Mouse (Mus musculus): Measurements from ENCODE around the gene Tbc1d2.
"Not testable (repeated sequence)": the region's sequence is repeated elsewhere in the genome, so short reads cannot be mapped to it uniquely, and the experiment has no call there.

Gene Tbc1d2

GRCm38 (mm10) chr4:46642924-46643675 lies 6.9 kb downstream of the Tbc1d2 start:
- no peak for DNase-seq (ENCODE audit: extremely low spot score, low read depth, low spot score)

GRCm38 (mm10) chr4:46641283-46641682 lies 8.7 kb downstream of the Tbc1d2 start:
- DNase-seq (ENCODE audit: extremely low spot score, low read depth, low spot score), result no peak

- no peak for DNase-seq (ENCODE audit: extremely low spot score, low read depth, low spot score)
These were observed 10.1 kb downstream of the Tbc1d2 start for GRCm38 (mm10) chr4:46639866-46640265.

GRCm38 (mm10) chr4:46637250-46637649 lies 12.8 kb downstream of the Tbc1d2 start:
- DNase-seq (ENCODE audit: extremely low spot score, low read depth, low spot score), result not testable (repeated sequence)

DNA sequence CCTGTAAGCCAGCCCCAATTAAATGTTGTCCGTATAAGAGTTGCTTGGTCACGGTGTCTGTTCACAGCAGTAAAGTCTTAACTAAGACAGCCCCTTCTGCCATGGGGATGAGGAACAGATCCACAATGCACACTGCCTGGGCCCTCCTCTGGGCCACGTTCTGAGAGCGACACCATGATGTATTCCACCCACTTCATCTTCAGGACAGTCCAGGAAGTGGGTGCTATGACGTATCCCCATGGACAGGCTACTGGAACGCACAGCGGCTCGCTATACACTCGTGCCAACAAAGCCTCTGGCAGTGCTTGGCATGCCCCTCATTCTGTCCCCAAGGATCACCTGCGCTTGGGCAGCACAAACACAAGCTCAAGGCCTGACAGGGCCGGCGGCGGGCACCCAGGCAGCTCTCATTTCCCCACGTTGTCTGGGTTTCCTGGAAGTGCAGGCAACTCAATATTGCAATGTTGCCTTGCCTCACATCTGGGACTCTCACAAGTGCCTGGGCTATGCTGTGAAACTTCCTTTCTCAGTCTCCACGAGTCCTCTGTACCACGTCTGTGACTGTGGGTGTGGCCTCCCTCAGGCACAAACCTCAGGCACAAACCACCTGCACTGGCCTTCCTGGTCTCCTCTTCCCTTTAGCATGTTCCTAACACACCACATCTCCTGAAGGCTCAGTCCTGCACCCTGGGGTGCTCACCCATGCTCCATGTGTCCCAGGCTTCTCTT lies 14.1 kb downstream of the Tbc1d2 start:
- DNase-seq (ENCODE audit: extremely low spot score, low read depth, low spot score), result no peak

GRCm38 (mm10) chr4:46634881-46635280 lies 15.1 kb downstream of the Tbc1d2 start:
- no peak for DNase-seq (ENCODE audit: extremely low spot score, low read depth, low spot score)

DNA sequence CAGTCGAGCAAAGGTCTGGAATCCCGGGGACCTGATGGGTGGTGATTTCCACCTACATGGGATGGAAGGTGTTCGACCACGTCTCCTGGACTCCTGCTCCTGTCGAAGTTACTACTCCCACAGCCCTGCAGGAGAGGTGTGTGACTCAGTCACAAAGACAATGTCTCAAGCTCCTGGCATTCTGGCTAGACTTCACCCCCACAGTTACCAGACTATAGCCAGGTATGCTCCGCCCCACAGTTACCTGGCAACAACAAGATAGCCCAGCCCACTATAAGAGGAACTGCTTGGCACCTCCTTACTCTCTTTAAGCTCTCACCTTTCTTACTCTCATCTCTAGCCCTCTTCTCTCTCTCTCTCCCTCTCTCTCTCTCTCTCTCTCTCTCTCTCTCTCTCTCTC lies 16.4 kb downstream of the Tbc1d2 start:
- not testable (repeated sequence) for DNase-seq (ENCODE audit: extremely low spot score, low read depth, low spot score)

GRCm38 (mm10) chr4:46632465-46632864 lies 17.5 kb downstream of the Tbc1d2 start:
- no peak for DNase-seq (ENCODE audit: extremely low spot score, low read depth, low spot score)

GRCm38 (mm10) chr4:46630390-46630789 lies 19.6 kb downstream of the Tbc1d2 start:
- no peak for DNase-seq (ENCODE audit: extremely low spot score, low read depth, low spot score)

GRCm38 (mm10) chr4:46628873-46629272 lies 21.1 kb downstream of the Tbc1d2 start:
- no peak for DNase-seq (ENCODE audit: extremely low spot score, low read depth, low spot score)

DNA sequence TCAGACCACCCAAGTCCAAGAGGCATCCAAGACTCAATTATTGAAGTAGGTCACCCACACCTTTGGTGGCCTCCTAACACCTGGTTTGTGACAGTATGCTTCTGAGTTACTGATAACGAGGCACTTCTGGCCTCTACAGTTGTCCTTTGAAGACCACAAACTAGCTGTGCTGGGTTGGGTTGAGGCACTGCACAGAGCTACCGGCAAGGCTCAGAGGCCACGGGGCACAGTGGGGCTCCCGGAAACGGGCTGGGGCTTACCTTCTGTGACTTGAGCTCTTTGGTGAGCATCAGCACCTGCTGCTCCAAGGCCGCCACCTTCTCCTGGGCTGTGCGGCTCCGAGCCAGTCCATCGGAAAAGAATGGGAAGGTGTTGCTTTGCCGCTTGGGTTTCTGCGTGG lies 21.9 kb downstream of the Tbc1d2 start:
- DNase-seq (ENCODE audit: extremely low spot score, low read depth, low spot score), result no peak

GRCm38 (mm10) chr4:46625101-46625500 lies 24.9 kb downstream of the Tbc1d2 start:
- no peak for DNase-seq (ENCODE audit: extremely low spot score, low read depth, low spot score)

DNA sequence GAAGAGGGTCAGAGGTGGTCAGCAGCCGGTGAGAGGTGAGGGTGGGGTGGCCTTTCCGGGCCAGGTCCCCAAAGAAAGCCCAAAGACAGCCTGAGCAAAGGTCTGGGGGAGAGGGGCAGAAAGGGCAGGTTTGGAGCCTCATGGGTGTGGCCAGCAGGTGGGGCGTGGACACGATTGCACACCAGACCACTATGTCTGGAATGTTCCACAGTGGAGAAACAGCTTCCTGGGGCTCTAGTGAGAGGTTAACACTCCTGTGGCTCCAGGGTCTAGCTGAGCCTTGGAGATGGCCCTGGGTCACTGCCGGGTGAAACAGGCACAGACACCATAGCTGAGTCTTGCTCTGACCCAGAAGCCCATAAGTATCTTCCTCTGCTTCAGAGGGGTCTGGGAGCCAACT lies 27.0 kb downstream of the Tbc1d2 start:
- no peak for DNase-seq (ENCODE audit: extremely low spot score, low read depth, low spot score)

- no peak for DNase-seq (ENCODE audit: extremely low spot score, low read depth, low spot score)
These were observed 29.1 kb downstream of the Tbc1d2 start for GRCm38 (mm10) chr4:46620946-46621345.

GRCm38 (mm10) chr4:46620330-46620729 lies 29.7 kb downstream of the Tbc1d2 start:
- DNase-seq (ENCODE audit: extremely low spot score, low read depth, low spot score), result no peak

DNA sequence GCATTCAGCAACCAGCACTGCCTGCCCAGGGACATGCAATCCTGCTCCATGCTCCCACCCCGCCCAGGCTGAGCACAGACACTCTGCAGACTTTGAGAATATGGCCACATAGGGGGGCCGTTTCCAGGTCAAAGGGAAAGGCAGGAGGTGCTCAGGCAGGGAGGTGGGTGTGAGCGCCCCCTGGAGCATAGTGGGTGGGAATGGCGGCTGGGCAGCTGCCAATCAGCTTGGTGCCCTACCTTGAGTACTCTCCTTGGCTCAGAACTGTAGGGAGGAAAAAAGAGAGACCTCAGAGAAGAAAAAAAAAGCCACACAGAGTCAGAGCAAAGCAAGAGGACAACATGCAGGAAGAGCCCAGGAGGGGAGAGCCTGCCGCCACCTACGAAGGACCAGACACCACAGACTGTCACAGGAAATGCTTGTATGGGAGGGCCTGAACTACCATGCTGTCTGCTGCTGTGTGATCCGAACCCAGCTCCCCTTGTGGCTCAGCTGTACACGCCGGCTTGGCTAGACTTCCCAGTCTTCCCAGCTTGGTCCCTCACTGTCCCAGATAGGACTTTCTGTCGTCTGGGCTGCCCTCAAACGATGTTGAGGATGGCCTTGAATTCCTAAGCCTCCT lies 31.7 kb downstream of the Tbc1d2 start:
- DNase-seq (ENCODE audit: extremely low spot score, low read depth, low spot score), result no peak

DNA sequence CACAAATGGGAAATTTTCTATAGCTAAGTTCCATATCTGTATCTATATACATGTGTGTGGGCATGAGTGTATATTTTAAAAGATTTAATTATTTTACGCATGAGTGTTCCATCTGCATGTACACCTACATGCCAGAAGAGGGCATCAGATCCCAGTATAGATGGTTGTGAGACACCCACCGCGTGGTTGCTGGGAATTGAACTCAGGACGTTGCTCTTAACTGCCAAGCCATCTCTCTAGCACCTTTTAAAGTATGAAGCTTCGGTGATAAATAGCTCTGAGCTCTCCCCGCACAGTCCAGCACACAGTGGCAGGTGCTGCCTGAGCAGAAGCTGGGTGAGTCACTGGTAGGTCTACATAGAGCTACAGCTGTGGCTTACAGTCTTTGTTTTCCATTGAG lies 32.6 kb downstream of the Tbc1d2 start:
- DNase-seq (ENCODE audit: extremely low spot score, low read depth, low spot score), result no peak

GRCm38 (mm10) chr4:46614641-46615040 lies 35.4 kb downstream of the Tbc1d2 start:
- no peak for DNase-seq (ENCODE audit: extremely low spot score, low read depth, low spot score)

- DNase-seq (ENCODE audit: extremely low spot score, low read depth, low spot score), result no peak
These were observed 36.4 kb downstream of the Tbc1d2 start for GRCm38 (mm10) chr4:46613618-46614017.

DNA sequence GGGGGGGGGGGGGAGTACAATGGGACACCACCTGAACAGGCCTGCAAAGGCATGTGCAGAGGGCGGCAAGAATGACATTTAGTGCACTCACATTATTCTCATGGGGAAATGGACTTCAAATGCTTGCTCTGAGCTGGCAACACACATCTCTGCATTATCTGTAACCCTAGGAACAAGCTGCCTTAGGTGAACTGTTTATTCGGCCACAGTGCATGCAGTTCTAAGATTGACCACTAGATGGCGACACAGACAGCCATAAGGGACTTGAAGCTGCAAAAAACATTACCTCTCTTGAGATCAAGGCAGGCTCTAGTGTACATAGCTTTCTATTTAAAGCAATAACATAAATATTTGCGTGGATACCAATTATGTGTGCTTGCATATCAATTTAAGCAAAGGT lies 38.8 kb downstream of the Tbc1d2 start:
- DNase-seq (ENCODE audit: extremely low spot score, low read depth, low spot score), result peak; percentile 91

DNA sequence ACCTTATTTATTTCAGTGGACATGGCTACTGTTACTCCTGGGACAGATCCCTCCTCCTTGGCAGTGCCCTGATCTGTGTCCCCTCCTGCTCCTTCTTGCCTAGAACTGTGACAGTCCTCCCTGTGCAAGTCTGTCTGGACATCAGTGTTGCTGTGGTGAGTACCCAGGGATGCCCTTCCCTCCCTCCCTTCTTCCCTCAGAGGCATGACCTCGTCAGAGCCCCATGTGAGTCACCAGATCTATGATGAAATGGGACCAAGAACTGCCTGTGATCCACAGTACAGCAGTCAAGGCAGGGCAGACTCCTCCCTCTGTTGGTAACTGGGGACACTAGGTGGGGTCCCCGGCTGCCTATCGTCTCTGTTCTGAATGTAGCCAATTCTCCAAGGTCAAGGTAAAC lies 42.4 kb downstream of the Tbc1d2 start:
- DNase-seq (ENCODE audit: extremely low spot score, low read depth, low spot score), result no peak

GRCm38 (mm10) chr4:46605451-46605850 lies 44.6 kb downstream of the Tbc1d2 start:
- no peak for DNase-seq (ENCODE audit: extremely low spot score, low read depth, low spot score)
